Mouse (Mus musculus): ENCODE results near the gene Rabep2. TPM values are rescaled to one million over a fixed set of nuclear protein-coding genes. Genes with fewer than 3 reads are reported as not detected.
"Not testable (repeated sequence)": the region's sequence is repeated elsewhere in the genome, so short reads cannot be mapped to it uniquely, and the experiment has no call there.

Gene Rabep2
- total RNA-seq (2022) = 10 to 100 TPM; 15.6 to 22.1 (median 17.1) TPM

- peak; percentile 85 to 95 for DNase-seq (ENCODE audit: low spot score in 2 of 2)
Observed at GRCm38 (mm10) chr7:126428631-126429502, at the start of gene Rabep2. Rabep2 (plus strand) TSS chr7:126428759.

GRCm38 (mm10) chr7:126383565-126383964 is 45.0 kb upstream of the Rabep2 start:
- DNase-seq (ENCODE audit: low spot score in 2 of 2) = no peak

- DNase-seq (ENCODE audit: low spot score in 2 of 2) = no peak
Observed at GRCm38 (mm10) chr7:126388185-126388584, 40.4 kb upstream of the Rabep2 start.

GRCm38 (mm10) chr7:126392086-126392884 is 36.3 kb upstream of the Rabep2 start:
- DNase-seq (ENCODE audit: low spot score in 2 of 2) = not testable (repeated sequence)

- DNase-seq (ENCODE audit: low spot score in 2 of 2) = peak; percentile 98 to 99
Observed at GRCm38 (mm10) chr7:126396298-126397119, 32.0 kb upstream of the Rabep2 start, which contains the start of gene Nfatc2ip. Nfatc2ip (minus strand) TSS chr7:126396737.

- no peak for DNase-seq (ENCODE audit: low spot score in 2 of 2)
Observed at GRCm38 (mm10) chr7:126397221-126397620, 31.3 kb upstream of the Rabep2 start.

- no peak for DNase-seq (ENCODE audit: low spot score in 2 of 2)
Observed at GRCm38 (mm10) chr7:126397822-126398221, 30.7 kb upstream of the Rabep2 start.

GRCm38 (mm10) chr7:126399548-126399947 is 29.0 kb upstream of the Rabep2 start:
- peak; percentile 46 to 68 for DNase-seq (ENCODE audit: low spot score in 2 of 2)

- DNase-seq (ENCODE audit: low spot score in 2 of 2) = not testable (repeated sequence)
Observed at GRCm38 (mm10) chr7:126402518-126402917, 26.0 kb upstream of the Rabep2 start.

- DNase-seq (ENCODE audit: low spot score in 2 of 2) = no peak
Observed at GRCm38 (mm10) chr7:126408686-126409085, 19.9 kb upstream of the Rabep2 start.

GRCm38 (mm10) chr7:126411061-126411460 is 17.5 kb upstream of the Rabep2 start:
- no peak for DNase-seq (ENCODE audit: low spot score in 2 of 2)

GRCm38 (mm10) chr7:126414725-126415124 is 13.8 kb upstream of the Rabep2 start, which contains the start of gene Cd19:
Cd19 (minus strand) TSS chr7:126414889.
- DNase-seq (ENCODE audit: low spot score in 2 of 2) = no peak

GRCm38 (mm10) chr7:126416615-126417014 is 11.9 kb upstream of the Rabep2 start:
- DNase-seq (ENCODE audit: low spot score in 2 of 2) = no peak

GRCm38 (mm10) chr7:126417045-126417444 is 11.5 kb upstream of the Rabep2 start:
- DNase-seq (ENCODE audit: low spot score in 2 of 2) = no peak

GRCm38 (mm10) chr7:126417606-126418005 is 11.0 kb upstream of the Rabep2 start:
- DNase-seq (ENCODE audit: low spot score in 2 of 2) = no peak

- DNase-seq (ENCODE audit: low spot score in 2 of 2) = no peak
Observed at GRCm38 (mm10) chr7:126418496-126418895, 10.1 kb upstream of the Rabep2 start.

- DNase-seq (ENCODE audit: low spot score in 2 of 2) = no peak
Observed at GRCm38 (mm10) chr7:126421756-126422155, 6.8 kb upstream of the Rabep2 start.

GRCm38 (mm10) chr7:126424161-126424560 is 4.4 kb upstream of the Rabep2 start:
- DNase-seq (ENCODE audit: low spot score in 2 of 2) = no peak

GRCm38 (mm10) chr7:126427323-126427860 is 1.2 kb upstream of the Rabep2 start:
- DNase-seq (ENCODE audit: low spot score in 2 of 2) = no peak

- DNase-seq (ENCODE audit: low spot score in 2 of 2) = no peak
Observed at GRCm38 (mm10) chr7:126428154-126428553, 405 bp upstream of the Rabep2 start.

- no peak for DNase-seq (ENCODE audit: low spot score in 2 of 2)
Observed at GRCm38 (mm10) chr7:126429503-126429898, 942 bp downstream of the Rabep2 start.

All from layer of hippocampus, adult 8-10 months (tissue).